Mouse (Mus musculus): ENCODE results near the gene Mettl26. TPM values are rescaled to one million over a fixed set of nuclear protein-coding genes. Genes with fewer than 3 reads are reported as not detected.

Mettl26 gene
- polyA plus RNA-seq, 1 experiment from 2014 or later: 47.1 TPM

DNA sequence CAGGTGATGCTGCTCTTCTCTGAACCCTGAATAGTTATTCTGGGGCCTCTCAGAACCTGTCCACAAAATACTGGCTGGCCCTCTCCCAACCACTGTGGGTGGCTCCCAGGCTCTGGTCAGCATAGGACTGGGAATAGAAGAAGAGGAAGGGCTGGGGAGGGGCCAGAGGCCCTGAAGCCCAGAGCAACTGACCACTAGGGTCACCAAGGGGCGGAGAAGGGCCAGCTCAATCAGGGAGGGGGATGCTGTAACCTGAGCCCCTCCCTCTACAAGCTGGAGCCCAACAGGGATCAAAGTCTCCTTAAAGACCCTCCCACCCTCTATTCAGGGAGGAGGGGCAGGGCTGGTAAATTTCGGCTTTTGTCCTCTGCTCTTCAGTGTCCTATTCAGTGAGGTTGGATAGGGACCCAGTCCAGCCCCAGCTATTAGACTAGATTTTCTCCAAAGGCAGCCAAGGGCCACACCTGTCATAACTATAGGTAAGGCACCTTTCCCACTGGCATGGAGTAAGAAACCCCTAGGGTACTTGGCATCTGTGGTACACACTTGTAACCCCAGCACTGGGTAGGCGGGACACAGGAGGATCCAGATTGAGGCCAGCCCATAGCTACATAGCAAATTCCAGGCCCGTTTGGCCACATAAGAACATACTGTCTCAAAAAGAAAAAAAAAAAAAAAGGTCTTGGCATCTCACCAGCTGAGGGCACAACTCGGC lies 5.5 kb downstream of the Mettl26 start, which contains the start of gene Wfikkn1:
Gene Wfikkn1 (minus strand): TSS at position 663 of the 715 bp plus-strand sequence.
- 30% methylated on average over 5 of the region's 5 CpGs for WGBS
- Histone ChIP-seq H3K9ac (peak within 1 kb of the TSS; percentile 41), H3K4me2 (no peak within 1 kb of the TSS), H3K9me3 (no peaks in the 10 kb centered on the region), H3K27ac (peak within 1 kb of the TSS; percentile 11; the same call in 1 of the 2 replicates), H3K4me3 (no peak within 1 kb of the TSS), H3K4me1 (peaks cover 30% of the 10 kb centered on the region), H3K27me3 (no peaks in the 10 kb centered on the region), H3K36me3 (peaks cover 71% of the 10 kb centered on the region)
- ATAC-seq (ENCODE audit: insufficient number of reproducible peaks, insufficient read depth, low FRiP score, low TSS enrichment, low read depth): no peak

DNA sequence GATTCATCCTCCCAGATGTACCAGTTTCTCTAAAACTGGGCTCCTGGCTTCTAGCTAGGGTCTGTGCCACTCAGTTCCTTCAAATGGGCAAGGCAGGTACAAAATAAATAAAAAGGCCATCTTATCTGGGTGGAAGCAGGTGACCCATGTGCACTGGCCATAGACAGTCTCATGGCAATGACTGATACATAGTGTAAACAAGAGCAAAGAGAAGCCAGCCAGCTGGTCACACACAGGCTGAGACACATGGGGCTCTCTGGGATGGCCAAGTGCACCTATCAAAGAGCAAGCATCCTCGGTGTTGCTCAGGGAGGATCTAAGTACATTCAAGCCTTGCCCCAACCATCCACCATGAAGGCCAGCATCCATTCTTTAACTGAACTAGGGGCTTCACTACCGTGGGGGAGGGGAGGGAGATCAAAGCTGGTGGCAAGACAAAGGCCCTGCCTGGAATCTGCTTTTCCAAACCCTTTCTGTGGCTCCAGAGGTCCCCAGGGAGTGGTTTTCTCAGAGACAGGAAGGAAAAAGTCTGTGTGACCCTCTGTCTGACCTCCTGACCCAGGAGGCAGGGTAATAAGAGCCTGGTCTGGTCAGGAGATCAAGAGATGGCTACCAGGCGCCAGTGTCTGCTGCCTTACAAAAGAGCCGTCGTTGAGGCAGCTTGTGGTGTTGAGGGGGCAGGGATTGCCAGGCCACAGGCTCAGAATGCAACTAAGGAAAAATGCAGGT lies 6.2 kb downstream of the Mettl26 start:
- Histone ChIP-seq H3K9me3 (no peaks in the 10 kb centered on the region), H3K27ac (peak overlapping the region; percentile 11; the same call in 1 of the 2 replicates), H3K36me3 (peaks cover 73% of the 10 kb centered on the region), H3K9ac (peak overlapping the region; percentile 41), H3K4me3 (no peak overlapping the region), H3K27me3 (no peaks in the 10 kb centered on the region), H3K4me2 (no peak overlapping the region), H3K4me1 (peaks cover 26% of the 10 kb centered on the region)
- no peak for ATAC-seq (ENCODE audit: insufficient number of reproducible peaks, insufficient read depth, low FRiP score, low TSS enrichment, low read depth)
- 9% methylated on average over 5 of the region's 5 CpGs for WGBS

DNA sequence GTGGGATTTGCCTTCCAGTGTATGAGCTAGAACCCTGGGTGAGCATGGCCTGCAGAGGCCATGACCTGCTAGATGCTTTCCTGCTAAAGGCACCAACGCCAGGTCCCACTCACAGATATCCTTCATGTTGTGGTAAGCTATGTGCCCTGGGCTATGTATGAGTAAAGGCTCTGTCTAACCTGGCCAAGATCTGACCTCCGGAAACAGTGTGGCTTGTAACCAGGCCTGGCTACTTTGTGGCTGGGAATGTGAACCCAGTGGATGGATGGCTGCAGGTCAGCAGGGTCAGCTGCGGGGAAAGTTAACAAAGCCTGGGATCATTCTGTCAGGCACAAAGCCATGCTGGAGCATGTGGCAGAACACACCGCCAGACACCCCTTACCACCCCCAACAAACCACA lies 6.8 kb downstream of the Mettl26 start:
- H3K4me1 ChIP-seq: peaks cover 20% of the 10 kb centered on the region
- no peak overlapping the region for H3K4me2 ChIP-seq
- no peaks in the 10 kb centered on the region for H3K27me3 ChIP-seq
- peak overlapping the region; percentile 41; the same call in 1 of the 2 replicates for H3K9ac ChIP-seq
- no peak overlapping the region for H3K4me3 ChIP-seq
- WGBS: 20% methylated on average over 4 of the region's 4 CpGs
- no peak for ATAC-seq (ENCODE audit: insufficient number of reproducible peaks, insufficient read depth, low FRiP score, low TSS enrichment, low read depth)
- H3K9me3 ChIP-seq: no peaks in the 10 kb centered on the region
- peak overlapping the region; percentile 11; the same call in 1 of the 2 replicates for H3K27ac ChIP-seq
- peaks cover 76% of the 10 kb centered on the region for H3K36me3 ChIP-seq

DNA sequence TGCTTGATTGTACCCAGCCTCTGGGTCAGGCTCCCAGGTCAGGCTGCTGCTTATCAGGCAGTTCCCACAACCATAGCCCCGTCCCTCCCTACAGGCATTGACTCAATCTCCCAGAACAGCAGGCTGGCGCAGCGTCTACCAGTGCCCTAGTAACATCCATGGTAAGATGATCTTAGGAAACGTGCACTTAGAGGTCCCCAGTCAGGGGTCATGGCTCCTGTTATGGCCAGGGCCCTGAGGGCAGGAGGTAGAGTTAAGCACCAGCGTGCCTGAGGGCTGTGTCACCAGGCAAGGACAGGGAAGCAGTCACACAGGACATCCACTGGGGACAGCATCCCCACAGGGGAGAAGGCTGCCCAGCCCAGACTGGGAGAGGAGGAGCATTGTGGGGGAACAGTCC lies 7.4 kb downstream of the Mettl26 start:
- Histone ChIP-seq H3K36me3 (peaks cover 80% of the 10 kb centered on the region), H3K27ac (no peak overlapping the region), H3K4me2 (no peak overlapping the region), H3K4me1 (peaks cover 15% of the 10 kb centered on the region; the same call in 1 of the 2 replicates), H3K9ac (no peak overlapping the region), H3K27me3 (no peaks in the 10 kb centered on the region), H3K9me3 (no peaks in the 10 kb centered on the region), H3K4me3 (no peak overlapping the region)
- ATAC-seq (ENCODE audit: insufficient number of reproducible peaks, insufficient read depth, low FRiP score, low TSS enrichment, low read depth): no peak
- 28% methylated on average over 5 of the region's 5 CpGs for WGBS

DNA sequence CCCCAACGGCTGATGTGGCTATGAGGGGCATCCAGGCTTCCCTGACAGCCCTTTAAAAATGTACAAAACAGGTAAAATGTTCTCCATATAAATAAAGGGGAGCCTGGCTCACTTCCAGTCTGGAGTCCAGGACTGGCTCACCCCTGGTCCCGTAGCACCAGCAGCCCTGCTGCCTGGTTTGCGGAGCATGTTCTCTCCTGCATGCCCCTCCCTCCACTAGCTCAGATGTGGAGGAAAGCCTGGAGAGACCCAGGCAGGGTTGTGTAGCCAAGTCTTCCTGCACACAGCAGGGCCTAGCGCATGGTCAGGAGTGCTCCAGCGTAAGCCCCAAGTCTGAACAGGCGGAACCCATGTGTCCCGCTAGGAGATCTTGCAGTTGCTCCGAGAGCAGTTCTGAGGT lies 8.4 kb downstream of the Mettl26 start:
- Histone ChIP-seq H3K4me1 (peaks cover 15% of the 10 kb centered on the region; the same call in 1 of the 2 replicates), H3K4me3 (no peak overlapping the region), H3K36me3 (peaks cover 82% of the 10 kb centered on the region), H3K4me2 (no peak overlapping the region), H3K9ac (no peak overlapping the region), H3K27me3 (no peaks in the 10 kb centered on the region), H3K9me3 (no peaks in the 10 kb centered on the region), H3K27ac (no peak overlapping the region)
- 83% methylated on average over 8 of the region's 8 CpGs for WGBS
- ATAC-seq (ENCODE audit: insufficient number of reproducible peaks, insufficient read depth, low FRiP score, low TSS enrichment, low read depth): no peak

DNA sequence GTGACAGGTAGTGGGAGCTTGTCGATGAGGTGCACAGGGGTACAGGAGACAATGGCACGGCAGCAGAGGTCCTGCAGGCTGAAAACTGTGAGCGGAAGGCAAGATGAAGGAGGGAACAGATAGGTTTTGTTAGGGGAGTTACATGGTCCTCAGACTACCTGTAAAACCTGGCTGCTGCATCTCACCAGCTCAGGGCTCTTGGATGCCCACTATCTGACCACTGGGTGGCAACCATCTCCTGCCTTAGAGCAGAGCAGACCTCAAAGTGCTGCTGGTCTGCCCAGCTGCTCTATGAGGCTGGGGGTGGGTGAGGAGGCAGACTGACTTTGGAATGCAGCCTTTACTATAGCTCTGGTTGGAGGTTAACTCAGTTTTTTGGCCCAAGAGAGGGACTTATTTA lies 8.9 kb downstream of the Mettl26 start:
- Histone ChIP-seq H3K36me3 (peaks cover 82% of the 10 kb centered on the region), H3K4me1 (peaks cover 15% of the 10 kb centered on the region; the same call in 1 of the 2 replicates), H3K9me3 (no peaks in the 10 kb centered on the region), H3K27ac (no peak overlapping the region), H3K27me3 (no peaks in the 10 kb centered on the region), H3K9ac (no peak overlapping the region), H3K4me3 (no peak overlapping the region), H3K4me2 (no peak overlapping the region)
- WGBS: 95% methylated on average over 3 of the region's 3 CpGs
- ATAC-seq (ENCODE audit: insufficient number of reproducible peaks, insufficient read depth, low FRiP score, low TSS enrichment, low read depth): no peak

DNA sequence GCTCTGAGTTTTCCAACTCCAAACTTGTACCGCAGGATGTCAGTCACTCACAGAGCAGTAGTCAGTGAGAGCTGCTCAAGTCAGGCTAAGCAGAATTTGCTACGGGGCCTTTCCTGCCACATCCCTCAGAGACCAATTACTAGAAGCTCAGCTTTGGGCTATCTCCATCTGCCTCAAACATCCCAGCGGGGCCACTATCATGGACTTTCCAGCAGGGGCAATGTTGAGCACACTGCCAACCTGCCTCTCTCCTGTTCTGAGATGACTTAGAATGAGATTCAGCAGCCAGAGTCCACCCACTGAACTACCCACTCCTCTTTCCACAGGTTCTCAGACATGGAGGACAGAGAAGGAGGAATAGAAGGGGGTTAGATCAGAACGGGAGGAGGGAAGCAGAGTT lies 10.8 kb downstream of the Mettl26 start:
- Histone ChIP-seq H3K36me3 (peaks cover 86% of the 10 kb centered on the region), H3K9ac (no peak overlapping the region), H3K4me3 (no peak overlapping the region), H3K4me2 (no peak overlapping the region), H3K27ac (no peak overlapping the region), H3K9me3 (no peaks in the 10 kb centered on the region), H3K4me1 (peaks cover 9% of the 10 kb centered on the region; the same call in 1 of the 2 replicates), H3K27me3 (no peaks in the 10 kb centered on the region)
- no peak for ATAC-seq (ENCODE audit: insufficient number of reproducible peaks, insufficient read depth, low FRiP score, low TSS enrichment, low read depth)
- 32% methylated on average over 4 of the region's 4 CpGs for WGBS

DNA sequence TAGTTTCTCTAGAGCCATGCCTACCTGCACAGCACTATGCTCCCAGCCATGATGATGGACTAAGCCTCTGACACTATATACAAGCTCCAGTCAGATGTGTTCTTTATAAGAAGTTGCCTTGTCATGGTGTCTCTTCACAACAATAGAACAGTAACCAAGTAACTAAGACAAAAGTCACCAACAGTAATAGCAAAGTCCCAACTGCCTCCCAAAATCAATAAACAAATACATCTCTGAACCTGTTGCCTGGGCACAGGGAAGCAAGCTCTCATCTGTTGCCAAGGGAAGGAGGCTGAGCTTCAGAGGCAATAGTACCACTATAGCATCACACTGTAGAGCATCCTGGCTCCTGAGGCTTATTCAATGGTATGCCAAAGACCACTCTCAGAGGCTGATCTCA lies 11.9 kb downstream of the Mettl26 start:
- Histone ChIP-seq H3K27ac (no peak overlapping the region), H3K9me3 (no peaks in the 10 kb centered on the region), H3K27me3 (no peaks in the 10 kb centered on the region), H3K4me2 (no peak overlapping the region), H3K4me3 (no peak overlapping the region), H3K4me1 (no peaks in the 10 kb centered on the region), H3K9ac (no peak overlapping the region), H3K36me3 (peaks cover 84% of the 10 kb centered on the region)
- no peak for ATAC-seq (ENCODE audit: insufficient number of reproducible peaks, insufficient read depth, low FRiP score, low TSS enrichment, low read depth)

DNA sequence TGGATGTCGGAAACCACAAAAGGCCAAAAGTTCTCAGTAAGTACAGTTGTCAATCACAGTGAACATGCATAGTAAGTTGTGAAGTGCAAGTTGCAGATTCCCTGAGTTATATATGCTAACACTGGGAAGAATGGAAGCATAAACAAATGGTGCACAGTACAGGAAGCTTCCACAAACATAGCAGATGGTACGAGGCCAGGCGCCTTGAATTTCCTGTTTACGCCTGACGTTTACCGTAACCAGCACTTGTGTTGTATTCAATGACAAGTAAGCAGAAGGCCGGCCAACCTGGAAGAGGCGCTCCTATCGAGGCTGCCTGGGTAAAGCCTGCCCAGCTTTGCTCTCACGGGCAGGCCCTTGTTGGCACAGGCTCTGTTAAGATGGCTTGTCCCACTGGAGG lies 12.6 kb downstream of the Mettl26 start:
- Histone ChIP-seq H3K9ac (no peak overlapping the region), H3K27me3 (no peaks in the 10 kb centered on the region), H3K4me3 (no peak overlapping the region), H3K27ac (no peak overlapping the region), H3K9me3 (no peaks in the 10 kb centered on the region), H3K4me2 (no peak overlapping the region), H3K36me3 (peaks cover 78% of the 10 kb centered on the region), H3K4me1 (no peaks in the 10 kb centered on the region)
- ATAC-seq (ENCODE audit: insufficient number of reproducible peaks, insufficient read depth, low FRiP score, low TSS enrichment, low read depth): no peak
- WGBS: 87% methylated on average over 10 of the region's 10 CpGs

DNA sequence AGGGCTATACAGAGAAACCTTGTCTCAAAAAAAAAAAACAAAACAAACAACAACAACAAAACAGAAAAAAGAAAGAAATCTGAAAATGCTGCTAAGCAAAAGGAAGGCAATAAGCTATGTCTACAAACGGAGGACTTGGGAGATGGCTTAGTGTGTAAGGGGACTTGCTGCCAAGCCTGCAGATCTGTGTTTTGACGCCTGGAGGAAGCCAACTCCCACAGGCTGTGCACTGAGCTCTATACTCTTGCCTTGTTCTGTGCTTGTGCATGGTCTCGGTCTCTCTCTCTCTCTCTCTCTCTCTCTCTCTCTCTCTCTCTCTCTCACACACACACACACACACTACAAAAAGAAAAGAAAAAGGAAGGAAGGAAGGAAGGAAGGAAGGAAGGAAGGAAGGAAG lies 14.0 kb downstream of the Mettl26 start:
- H3K9ac ChIP-seq: no peak overlapping the region
- H3K27me3 ChIP-seq: no peaks in the 10 kb centered on the region
- H3K4me2 ChIP-seq: no peak overlapping the region
- H3K27ac ChIP-seq: no peak overlapping the region
- H3K4me3 ChIP-seq: no peak overlapping the region
- H3K9me3 ChIP-seq: no peaks in the 10 kb centered on the region
- WGBS: 85% methylated on average over 3 of the region's 3 CpGs
- peaks cover 64% of the 10 kb centered on the region for H3K36me3 ChIP-seq
- ATAC-seq (ENCODE audit: insufficient number of reproducible peaks, insufficient read depth, low FRiP score, low TSS enrichment, low read depth): no peak
- H3K4me1 ChIP-seq: no peaks in the 10 kb centered on the region

DNA sequence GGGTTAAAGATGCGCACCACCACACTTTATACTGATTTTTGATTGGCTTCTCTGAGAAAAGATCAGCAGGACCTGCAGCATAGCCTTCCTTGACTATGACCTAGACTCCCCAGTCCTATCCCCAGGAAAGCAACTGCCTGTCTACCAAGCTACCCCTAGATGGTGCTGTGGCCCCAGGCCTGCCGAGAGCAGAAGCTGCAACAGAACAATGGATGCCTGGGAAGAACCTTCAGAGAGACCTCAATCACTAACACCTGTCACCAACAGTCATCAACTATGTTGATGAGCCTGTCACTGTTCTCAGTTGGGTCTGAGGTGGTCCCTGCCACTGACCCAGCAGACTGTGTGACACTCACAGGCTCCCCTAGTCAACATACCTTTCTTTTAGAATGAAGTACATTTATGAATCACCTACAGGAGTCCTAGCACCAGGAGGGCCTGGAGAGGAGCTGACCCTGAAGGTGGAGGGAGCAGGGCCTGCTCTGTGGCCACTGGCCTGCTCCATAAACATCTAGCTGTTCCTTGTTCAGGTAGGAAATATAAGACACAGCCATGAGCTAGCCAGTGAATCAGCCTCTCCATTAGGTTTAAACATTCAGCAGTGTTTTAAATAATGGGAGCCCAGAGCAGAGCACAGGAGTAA lies 19.2 kb downstream of the Mettl26 start:
- peaks cover 23% of the 10 kb centered on the region for H3K36me3 ChIP-seq
- no peaks in the 10 kb centered on the region for H3K9me3 ChIP-seq
- 31% methylated on average over 2 of the region's 2 CpGs for WGBS
- H3K27ac ChIP-seq: no peak overlapping the region
- no peak overlapping the region for H3K9ac ChIP-seq
- no peak overlapping the region for H3K4me3 ChIP-seq
- no peak overlapping the region for H3K4me2 ChIP-seq
- H3K4me1 ChIP-seq: 0 out of 2 replicates have a peak, but pooled peaks cover 3% of the 10 kb centered on the region
- ATAC-seq (ENCODE audit: insufficient number of reproducible peaks, insufficient read depth, low FRiP score, low TSS enrichment, low read depth): no peak
- H3K27me3 ChIP-seq: no peaks in the 10 kb centered on the region

All from embryonic facial prominence, embryonic 13.5 days (tissue).